Mouse (Mus musculus) cerebellum, adult 8-10 months (tissue): ENCODE measurements around the gene Ddah2.

Experiments
- DNase-seq: peaks from one replicate; pipeline ENCODE4 v3.0.0; 2022

Gene Ddah2

DNA sequence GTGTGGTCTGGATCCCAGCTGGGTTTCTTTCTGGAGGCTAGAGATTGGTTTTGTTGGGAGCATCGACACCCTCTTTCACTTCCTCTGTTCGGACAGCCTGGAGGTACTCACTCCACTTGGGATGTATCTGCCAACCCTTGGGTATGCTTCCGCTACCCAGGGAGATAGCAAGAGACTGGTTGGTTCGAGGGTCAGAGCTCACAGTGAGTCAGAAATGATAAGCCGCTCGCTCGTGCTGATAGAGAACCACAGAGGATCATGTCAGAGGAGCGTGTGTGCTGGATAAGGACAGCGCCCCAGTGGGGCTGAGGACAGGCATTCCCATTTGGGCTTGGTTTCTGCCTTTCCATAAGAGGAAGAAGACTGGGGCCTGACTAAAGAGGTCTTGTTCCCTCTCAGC lies 20.9 kb downstream of the Ddah2 start:
- no peak for DNase-seq

DNA sequence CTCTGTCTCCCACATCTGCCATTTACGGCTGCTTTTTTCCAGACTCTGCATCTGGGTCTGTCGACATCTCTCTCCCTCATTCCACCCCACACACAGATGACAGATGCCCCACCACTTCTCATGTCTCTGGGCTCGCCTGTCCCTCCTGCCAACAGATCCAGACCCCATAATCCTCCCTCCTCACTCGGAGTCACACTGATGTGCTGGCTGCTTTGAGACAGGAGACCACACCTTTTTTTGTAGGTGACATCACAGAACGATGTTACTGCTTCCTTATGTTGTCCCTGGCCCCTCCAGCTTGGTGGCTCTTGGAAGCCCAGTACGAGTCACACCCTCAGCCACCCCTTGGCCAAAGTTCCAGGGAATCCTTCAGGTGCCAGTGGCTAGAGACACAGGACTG lies 21.4 kb downstream of the Ddah2 start:
- DNase-seq: no peak

DNA sequence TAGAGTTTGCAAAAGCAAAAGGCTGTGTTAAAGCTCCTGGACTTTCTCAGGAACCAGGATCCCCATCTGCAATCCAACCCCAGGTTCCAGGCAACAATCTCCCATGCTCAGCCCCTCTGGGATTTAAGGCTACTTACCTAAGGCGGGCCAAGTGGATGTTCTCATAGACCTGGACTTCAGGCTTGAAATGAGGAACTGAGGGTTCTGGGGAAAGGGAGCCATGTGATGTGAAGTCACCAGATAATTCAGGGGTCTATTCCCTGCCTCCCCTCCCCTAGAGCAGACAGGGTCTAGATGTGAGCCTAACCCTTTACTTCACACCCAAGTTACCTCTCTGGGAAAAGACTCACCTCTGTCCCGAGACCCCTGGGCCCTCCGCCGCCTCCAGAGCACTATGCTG lies 21.9 kb downstream of the Ddah2 start:
- DNase-seq: no peak

DNA sequence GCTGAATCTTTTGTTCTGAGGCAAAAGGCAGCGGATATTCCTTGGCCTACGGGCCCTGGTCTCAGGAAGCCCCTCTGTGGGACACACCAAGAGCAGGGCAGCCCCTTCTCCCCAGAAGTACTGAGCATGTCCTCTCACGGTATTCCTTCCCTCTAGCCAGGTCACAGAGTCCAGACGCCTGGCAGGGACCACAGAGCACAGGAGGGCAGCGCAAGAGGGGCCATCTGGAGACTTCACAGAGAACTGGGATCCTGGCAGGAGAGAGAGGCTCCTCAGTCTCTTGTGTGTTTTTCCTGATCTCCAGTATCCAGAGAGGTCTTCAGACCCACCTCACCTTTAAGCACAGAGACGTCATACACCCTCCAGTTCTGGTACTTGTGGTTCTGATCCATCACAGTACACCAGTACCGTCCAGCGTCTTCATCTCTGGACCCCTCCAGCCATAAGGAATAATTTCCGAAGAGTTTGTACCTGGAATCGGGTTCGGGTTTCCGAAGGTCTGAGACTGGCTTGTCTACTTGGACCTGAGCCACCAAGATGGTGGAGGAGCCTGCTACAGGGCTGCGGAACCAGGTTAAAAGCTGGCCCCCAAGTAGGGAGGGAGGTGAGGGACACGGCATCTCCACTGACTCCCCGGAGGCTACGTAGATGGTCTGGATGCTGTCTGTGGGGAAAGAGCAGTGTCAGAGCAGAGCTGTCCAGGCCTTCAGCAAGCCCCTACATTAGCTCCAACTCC lies 24.2 kb downstream of the Ddah2 start:
- peak; percentile 76 for DNase-seq

DNA sequence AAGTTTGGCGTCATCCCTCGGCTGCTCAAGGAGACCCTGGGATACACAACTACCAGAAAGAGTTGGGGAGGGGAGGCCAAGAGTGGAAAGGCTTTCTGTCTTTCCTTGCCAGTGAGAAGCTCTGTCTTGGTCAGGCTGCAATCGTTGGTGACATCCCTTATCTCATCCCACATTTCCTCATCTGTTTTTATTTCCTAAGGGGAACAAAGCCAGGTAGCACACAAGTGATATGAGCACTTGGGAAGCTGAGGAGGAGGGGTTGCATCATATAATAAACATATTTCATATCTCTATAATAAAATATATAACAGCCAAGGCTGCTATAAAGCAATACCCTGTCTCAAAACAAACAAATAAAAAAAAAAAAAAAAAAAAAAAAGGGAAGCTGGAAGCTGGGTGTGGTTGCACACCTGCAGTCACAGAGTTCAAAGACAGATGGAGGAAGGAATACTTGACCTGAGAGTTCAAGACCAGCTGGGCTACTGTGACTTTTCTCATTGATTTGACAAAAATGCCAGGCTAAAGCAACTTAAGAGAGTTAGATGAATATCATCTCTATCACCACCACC lies 25.2 kb downstream of the Ddah2 start:
- DNase-seq: no peak

DNA sequence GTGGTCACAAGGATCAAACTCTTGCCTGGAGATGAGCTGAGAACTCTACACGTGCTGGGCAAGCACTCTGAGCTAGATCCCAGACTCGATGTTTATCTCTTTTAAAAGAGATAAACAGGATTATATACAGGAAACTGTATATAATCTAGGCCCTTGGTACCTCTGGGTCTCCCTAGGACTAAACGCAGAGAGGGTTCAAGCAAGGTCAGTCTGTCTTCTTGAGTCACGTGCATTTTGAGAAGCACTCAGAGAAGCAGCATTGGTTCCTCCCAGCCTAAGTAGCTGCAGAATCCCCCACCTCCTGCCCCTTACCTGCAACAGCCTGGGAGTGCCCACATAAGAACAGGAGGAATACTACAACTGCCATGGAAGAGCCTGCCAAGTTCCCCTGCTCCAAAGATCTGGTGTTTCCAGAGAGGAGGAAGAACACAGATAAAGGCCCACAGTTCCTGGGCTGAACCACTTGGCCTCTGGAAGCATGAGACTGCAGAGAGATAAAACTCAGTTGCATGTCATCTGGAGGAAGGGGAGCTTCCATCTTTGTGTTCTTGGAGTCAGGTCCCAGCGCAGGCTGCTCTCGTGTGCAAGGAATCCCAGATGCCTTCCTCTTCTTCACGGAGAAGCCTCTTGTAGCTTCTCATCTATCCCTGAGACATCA lies 26.5 kb downstream of the Ddah2 start, which contains the start of gene Ly6g6f:
TSS of gene Ly6g6f (minus strand) at position 403 of the 658 bp plus-strand sequence.
- no peak for DNase-seq

DNA sequence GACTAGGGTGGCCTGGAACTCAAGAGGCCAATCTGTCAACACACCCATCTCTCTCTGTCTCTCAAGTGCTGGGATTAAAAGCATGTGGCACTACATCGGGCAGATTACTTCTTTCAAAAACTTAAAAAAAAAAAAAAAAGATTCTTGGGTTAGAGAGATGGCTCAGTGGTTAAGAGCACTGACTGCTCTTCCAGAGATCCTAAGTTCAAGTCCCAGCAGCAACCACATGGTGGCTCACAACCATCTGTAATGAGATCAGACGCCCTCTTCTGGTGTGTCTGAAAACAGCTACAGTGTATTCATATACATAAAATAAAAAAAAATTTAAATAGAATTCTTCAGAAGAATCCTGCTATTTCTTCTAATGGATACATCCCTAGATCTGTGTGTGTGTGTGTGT lies 29.3 kb downstream of the Ddah2 start:
- DNase-seq: no peak

DNA sequence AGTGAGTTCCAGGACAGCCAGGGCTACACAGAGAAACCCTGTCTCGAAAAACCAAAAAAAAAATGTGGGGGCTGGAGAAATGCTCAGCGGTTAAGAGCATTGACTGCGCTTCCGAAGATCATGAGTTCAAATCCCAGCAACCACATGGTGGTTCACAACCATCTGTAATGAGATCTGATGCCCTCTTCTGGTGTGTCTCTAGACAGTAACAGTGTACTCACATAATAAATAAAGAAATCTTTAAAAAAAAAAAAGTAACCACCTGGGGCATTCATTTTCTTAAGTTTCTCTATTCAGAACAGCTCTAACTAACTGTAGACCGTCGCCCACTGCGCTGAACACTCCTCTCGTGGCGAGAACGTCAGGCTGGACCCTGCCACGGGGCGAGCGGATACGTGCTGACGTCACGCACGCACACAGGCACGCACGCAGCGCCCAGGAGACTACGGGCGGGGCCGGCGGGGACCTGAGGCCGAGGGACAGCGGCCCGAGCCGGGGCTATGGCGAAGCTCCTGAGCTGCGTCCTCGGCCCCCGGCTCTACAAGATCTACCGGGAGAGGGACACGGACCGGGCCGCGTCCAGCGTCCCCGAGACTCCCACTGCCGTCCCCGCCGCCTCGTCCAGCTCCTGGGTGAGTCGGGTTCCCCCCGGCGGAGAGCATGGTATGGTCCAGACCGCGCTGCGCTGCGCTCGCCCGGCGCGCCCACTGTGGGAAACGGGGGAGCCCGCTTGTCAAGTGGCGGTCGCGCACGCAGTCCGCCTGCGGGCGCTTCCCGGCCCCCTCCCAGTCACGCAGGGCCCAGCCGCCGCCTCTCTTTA lies 30.2 kb downstream of the Ddah2 start, which contains the start of gene Abhd16a:
TSS of gene Abhd16a (plus strand) at position 439 of the 820 bp plus-strand sequence.
- DNase-seq: peak; percentile 95

DNA sequence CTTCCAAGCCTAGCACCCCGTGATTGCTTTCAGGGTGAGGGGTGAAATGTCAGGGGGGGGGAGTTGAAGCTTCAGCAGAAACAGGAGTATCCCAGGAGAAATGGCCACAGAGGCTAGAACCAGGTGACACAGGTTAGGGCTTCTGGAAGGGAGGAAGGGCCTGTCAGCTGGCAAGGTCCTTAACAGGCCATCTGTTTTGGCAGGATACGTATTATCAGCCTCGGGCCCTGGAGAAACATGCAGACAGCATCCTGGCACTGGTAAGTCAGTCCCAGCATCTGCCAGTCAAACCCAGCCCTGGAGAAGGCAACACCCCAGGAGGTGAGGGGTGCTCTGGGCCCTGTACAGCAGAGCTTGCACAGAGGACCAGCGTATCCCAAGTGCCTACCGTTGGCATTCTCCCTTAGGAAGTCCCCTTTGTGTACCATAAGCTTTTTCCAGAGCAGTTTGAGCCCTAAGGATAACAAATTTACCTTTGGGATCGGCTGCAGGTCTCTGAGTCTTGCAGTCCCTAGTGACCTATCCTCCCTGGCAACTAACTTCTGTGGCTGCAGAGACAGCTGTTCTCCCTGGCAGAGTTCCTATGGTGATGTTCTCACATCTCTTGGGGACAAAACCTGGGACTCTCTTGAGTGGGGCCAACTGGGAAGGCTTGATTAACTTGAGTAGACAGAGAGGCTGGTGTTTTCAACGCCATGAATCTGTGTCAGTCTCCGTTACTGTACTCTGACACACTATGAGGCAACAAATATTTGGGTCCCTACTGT lies 31.5 kb downstream of the Ddah2 start:
- DNase-seq: peak; percentile 82

DNA sequence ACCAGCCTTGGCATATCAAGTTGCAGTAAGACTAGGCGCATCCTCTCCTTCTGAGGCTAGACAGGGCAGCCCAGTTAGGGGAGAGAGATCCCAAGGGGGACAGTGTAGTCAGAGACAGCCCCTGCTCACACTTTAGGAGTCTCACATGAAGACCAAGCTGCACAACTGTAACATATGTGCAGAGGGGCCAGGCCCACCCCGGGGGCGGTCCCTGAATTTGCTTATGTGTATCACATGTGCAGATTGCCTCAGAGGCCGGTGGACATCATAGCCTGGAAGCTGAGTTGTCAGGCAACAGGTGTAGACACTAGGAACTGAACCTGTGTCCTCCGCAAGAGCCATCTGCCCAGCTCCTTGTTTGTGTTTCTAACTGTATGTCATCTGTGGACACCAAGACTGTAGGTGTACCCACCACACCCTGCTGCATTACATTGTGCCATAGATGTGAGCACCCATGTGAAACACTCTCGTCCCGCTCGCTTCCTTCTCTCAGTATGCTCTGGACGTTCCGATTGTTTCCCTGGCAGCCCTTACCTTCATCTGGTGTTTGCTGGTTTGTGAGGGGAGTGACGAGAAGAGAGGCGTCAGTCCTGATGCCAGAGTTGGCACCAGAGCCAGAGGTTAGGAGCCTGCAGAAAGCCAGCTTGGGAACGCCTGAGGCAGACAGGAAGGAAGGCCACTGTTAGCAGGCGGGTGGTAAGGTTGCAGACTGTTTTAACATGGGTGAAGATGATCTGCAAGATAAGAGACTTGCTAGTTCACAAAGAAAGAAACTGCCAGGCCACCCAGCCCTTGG lies 33.8 kb downstream of the Ddah2 start:
- no peak for DNase-seq

DNA sequence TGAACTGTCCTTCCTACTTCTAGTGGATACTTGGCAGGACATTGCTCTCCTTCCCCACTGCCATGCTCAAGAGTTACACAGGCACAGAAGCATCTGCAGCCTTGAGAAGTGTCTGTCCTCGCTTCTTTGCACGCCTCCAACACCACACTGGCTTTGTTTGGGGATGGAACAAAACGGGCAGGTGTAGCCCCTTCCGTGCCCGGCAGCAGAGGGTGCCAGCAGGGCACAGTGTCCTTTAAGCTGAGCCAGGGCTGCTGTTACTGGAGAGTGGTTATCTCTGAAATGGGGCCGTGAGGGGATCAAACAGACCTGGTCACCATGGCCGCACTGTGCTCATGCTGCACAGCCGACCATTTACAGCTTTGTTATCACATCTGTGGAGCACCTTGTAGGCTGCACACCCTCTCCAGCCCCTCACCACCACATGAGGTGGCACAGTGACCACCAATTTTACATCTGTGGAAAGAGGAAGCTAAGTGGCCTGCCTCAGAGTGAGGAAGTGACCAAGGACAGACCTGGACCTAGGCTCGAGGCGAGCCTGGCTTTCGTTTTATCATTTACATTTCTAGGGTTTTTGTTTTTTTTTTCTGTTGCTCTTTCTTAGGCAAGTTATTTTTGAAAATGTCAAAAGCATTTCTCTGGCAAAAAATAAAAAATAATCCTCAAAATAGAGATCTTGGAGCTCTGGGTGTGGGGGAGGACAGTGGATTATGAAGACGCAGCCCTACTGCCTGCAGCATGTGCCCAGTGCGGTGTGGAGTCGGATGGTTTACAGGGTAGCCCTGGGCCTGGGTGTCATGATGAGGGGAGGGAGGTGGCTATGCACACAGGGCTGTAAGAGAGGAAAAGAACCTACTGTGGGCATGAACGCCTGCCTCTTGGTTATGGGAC lies 35.9 kb downstream of the Ddah2 start:
- no peak for DNase-seq

DNA sequence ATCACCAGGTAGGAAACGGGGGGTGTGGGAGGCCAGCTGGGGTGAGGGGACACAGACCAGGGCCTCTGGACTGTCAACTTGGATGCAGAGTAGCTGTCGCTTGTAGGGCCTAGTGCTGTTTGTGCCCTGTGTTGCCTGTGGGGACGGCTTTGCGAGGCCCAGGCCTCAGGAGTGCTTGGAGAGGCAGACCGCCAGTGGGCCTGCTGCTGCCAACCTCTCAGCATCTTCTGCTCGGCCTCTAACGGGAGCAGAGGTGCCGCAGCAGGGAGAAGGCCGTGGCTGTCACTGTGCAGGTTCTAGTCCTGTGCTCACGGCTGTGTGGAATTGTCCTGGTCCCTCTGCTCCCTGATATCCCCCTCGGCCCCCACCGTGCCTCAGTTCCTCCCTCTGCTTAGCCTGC lies 37.8 kb downstream of the Ddah2 start:
- no peak for DNase-seq

DNA sequence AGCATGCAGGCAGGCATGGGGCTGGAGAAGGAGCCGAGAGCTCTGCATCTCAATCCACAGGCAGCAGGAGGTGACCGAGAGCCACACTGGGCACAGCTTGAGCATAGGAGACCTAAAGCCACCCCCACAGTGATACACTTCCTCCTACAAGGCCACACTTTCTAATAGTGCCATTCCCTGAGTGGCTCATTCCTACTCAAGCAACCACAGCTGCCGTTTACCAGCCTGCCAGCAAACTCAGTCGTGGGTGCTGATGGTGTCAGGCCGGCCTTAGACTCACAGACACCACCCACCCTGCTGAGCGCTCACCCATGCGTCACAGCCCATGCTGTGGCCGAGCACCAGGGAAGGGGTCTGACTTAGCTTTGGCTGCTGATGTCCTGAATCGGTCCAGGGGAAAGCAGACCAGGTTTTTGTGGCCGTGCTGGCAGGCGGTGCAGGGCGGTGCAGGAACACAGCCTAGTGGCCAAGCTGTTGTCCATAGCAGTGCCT lies 38.4 kb downstream of the Ddah2 start:
- DNase-seq: peak; percentile 67

DNA sequence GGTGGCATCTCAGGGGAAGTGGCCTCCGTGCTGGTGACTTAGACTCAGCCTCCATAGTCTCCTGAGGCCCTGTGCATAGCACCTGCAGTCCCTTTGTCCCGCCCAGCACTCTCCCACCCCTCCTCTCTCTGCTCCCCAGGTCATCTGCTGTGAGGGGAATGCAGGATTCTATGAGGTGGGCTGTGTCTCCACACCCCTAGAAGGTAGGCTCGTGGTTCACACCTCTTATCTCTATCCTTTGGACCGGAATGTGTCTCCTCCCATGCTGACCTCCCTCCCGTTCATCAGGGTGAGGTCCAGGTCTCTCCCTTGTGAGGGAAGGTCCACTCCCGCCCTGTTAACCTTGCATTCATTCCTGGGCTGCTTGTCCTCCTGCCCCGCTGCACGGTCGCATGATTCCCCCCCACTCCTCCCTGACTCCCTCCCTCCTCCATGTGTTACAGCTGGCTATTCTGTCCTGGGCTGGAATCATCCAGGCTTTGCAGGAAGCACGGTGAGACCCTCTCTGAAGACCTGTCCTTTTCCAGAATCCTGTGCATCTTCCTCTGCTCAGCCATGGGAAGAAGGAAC lies 41.4 kb downstream of the Ddah2 start:
- DNase-seq: no peak

DNA sequence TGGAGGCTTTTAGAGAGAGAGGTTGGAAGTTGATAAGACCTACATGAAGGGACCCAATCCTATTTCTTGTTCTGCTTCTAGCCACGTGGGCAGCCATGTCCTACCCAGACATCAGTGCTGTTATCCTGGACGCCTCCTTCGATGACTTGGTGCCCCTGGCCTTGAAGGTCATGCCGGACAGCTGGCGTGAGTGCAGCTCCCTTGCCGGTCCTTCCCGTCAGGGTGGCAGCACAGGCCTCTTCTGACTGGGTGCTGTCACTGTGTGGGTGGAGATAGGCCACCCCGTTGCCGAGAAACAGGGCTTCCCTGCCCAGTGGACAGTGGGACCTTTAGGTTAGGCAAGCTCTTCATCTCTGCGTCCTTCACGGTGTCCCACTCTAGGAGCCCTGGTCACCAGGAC lies 42.3 kb downstream of the Ddah2 start:
- DNase-seq: no peak

DNA sequence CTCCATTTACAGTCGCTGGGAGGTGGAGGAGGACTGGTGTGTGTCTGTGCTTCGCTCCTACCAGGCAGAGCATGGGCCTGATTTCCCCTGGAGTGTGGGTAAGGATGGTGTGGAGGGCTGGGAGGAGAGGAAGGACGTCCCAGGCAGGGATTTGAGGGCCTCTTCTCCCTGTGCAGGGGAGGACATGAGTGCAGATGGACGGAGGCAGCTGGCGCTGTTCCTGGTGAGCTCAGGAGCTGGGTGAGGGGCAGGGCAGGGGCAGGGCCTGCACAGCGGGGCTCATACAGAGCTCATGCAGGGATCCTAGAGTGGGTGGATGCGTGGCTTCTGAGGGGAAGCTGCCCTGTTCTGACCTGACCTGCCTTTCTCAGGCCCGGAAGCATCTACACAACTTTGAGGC lies 43.5 kb downstream of the Ddah2 start:
- no peak for DNase-seq

DNA sequence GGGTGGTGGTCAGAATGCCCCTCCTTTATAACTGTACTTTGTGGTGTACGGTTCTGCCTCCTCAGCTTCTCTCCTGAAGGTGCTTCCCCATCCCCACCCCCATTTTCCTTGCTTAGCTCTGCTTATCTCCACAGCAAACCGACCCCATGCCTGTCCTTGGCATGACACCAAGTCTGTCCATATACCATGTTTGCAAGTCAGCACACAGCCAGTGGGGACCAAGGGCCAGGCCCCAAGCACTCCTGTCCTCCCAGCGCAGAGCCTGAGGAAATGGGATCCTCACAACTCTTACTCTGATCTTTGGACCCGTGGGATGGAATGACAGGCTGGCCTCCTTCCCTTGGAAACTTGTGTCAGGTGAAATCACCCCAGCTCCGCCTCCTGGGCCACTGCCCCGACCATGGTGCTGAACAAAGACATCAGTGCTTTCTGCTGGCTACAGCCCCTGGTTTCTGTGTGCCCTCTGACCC lies 44.4 kb downstream of the Ddah2 start:
- no peak for DNase-seq

DNA sequence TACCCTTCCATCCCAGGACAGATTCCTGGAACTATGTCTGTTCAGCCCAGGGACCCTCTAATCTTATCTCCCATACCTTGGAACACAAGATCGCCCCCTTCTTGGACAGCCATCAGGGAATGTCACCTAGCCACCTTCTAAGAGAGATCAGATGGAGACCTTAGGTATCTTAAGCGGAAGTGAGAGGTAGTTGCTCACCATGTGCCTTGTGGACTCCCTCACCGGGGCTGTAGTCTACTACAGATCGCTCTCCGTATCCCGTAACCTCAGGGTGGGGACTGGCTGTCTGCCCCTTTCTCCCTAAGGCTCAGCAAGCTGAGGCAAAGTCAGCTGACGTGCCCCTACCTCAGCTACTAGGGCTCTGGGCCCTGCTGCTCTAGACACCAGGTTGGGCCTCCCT lies 45.2 kb downstream of the Ddah2 start:
- DNase-seq: no peak

DNA sequence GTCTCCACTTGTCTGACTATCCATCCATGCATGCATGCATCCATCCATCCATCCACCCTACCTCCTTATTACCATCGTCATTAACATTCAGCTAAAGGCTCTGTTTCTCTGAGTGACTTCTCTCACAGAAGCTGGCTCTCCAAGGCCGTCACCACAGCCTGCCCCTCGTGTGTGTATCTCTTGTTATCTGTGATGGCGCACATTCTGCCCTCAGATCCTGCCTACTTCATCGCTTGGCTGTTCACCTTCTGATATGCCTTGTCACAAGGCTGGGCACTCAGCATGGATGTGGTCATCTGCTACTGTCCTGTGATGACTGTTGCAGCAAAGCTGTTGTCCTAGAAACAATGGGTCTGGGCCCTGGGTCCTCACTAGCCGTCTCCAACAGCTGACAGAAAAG lies 45.9 kb downstream of the Ddah2 start:
- DNase-seq: no peak
